Mouse (Mus musculus): ENCODE measurements around the gene Trim30c. TPM values are rescaled to one million over a fixed set of nuclear protein-coding genes. Genes with fewer than 3 reads are reported as not detected.

Trim30c gene
- 0.72 TPM for polyA plus RNA-seq (2017; shearing (Covaris generic))

DNA sequence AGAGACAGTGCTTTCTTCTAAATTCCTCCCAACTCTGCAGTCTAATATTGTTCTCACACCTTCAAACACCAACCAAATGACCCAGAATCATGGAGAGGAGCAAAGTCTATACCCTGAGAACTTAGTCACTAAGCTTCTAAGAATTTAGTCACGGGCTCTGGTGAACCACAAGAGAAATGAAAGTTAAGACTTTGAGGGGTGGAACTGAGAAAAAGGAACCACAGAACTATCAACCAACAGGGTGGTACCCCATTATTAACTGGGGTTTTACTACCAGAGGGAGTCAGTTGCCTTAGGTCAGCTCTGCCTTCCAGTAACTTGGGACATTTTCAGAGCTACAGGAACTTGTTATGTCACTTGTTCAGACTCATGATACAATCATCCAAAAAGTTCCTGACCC is at the start of gene Trim30c:
Gene Trim30c, minus strand, starts transcription at position 140 of the 400 bp plus-strand sequence.

DNA sequence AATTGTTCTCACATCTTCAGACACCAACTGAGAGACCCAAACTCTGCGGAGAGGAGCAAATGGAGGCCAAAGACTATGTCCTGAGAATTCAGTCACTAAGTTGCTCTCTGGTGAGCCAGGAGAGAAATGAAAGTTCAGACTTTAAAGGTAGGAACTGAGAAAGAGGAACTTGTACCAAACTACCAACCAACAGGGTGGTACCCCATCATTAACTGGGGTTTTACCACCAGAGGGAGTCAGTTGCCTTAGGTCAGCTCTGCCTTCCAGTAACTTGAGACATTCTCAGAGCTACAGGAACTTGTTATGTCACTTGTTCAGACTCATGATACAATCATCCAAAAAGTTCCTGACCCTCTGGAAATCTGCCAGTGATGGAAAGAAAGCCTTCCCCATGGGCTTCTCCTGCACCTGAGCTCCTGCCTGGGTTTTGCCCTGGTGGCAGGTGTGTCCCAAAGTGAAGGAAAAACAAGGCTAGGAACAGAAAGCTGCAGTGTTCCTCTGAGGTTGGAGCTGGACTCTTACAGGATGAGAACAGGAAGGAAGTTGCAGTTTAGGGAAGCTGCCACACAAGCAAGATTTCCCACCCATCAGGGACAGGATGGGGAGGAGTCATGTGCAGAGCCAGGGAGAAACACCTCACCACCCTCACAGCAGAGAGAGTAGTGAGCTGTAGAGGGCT is 30.8 kb downstream of the Trim30c start, which contains the start of gene Trim30b:
Gene Trim30b, minus strand, starts transcription at position 149 of the 679 bp plus-strand sequence.

DNA sequence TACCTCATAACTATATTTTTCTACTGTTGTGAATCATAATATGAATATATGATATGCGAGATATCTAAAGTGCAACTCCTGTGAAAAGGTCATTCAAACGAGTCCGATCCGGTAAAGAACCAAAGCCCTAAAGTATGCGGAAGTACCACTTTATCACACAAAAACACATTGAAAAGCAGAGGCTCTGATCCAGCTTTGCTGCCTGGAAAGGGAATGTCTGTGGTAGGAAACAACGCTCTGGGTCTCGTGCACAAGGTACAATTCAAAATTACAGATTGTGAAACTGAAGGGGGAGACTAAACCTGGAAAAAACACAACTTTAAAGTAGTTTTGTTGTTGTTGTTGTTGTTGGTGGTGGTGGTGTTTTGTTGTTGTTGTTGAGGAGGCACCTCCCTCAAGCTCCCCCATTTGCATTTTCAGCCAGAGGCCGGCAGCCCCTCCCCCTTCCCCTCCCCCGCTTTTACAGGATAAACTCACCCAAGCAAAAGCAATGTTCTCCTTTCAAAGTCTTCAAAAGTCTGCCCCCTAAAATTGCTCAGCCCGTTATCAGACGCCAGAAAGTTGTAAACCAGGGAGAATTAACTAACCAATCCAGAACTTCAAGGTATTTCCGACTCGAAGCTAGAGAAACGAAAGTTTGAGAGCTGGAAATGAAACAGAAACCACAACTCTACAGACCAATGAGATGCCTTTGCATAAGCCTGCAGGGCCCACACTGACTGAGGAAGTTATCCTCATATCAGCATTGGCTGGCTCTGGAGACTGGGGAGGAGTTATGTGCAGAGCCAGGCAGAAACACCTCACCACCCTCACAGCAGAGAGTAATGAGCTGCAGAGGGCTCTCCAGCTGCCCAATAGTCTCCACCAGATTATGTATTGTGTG is 47.7 kb downstream of the Trim30c start, which contains the start of gene Trim12c:
Gene Trim12c, minus strand, starts transcription at position 646 of the 883 bp plus-strand sequence.

Other genes starting within 250 kb of the Trim30c start
- not detected for gene Olfm5, start 236.0 kb downstream of the Trim30c start, polyA plus RNA-seq (2017; shearing (Covaris generic))
- 0.17 TPM for gene Olfr648, start 217.4 kb downstream of the Trim30c start, polyA plus RNA-seq (2017; shearing (Covaris generic))
- not detected for gene Olfr649, start 204.9 kb downstream of the Trim30c start, polyA plus RNA-seq (2017; shearing (Covaris generic))
- 1.9 TPM for gene Trim6, start 182.0 kb downstream of the Trim30c start, polyA plus RNA-seq (2017; shearing (Covaris generic))
- 46.0 TPM for gene Trim34a, start 156.4 kb downstream of the Trim30c start, polyA plus RNA-seq (2017; shearing (Covaris generic))
- gene Trim5, start 112.7 kb downstream of the Trim30c start, polyA plus RNA-seq (2017; shearing (Covaris generic)): 37.0 TPM
- gene Trim12a, start 85.4 kb downstream of the Trim30c start, polyA plus RNA-seq (2017; shearing (Covaris generic)): 153 TPM
- 1.8 TPM for gene Trim34b, start 71.4 kb downstream of the Trim30c start, polyA plus RNA-seq (2017; shearing (Covaris generic))
- gene Trim12c, start 47.5 kb downstream of the Trim30c start, polyA plus RNA-seq (2017; shearing (Covaris generic)): 26.2 TPM
- 1.3 TPM for gene Trim30b, start 31.0 kb downstream of the Trim30c start, polyA plus RNA-seq (2017; shearing (Covaris generic))
- gene Trim30a, start 64.4 kb upstream of the Trim30c start, polyA plus RNA-seq (2017; shearing (Covaris generic)): 62.1 TPM
- 17.5 TPM for gene Trim30d, start 107.0 kb upstream of the Trim30c start, polyA plus RNA-seq (2017; shearing (Covaris generic))
- not detected for gene Olfr651, start 149.3 kb upstream of the Trim30c start, polyA plus RNA-seq (2017; shearing (Covaris generic))
- 0.12 TPM for gene Olfr652, start 160.1 kb upstream of the Trim30c start, polyA plus RNA-seq (2017; shearing (Covaris generic))
- not detected for gene Olfr653, start 176.5 kb upstream of the Trim30c start, polyA plus RNA-seq (2017; shearing (Covaris generic))
- not detected for gene Olfr654, start 186.2 kb upstream of the Trim30c start, polyA plus RNA-seq (2017; shearing (Covaris generic))
- gene Olfr655, start 200.9 kb upstream of the Trim30c start, polyA plus RNA-seq (2017; shearing (Covaris generic)): not detected
- gene Olfr656, start 213.1 kb upstream of the Trim30c start, polyA plus RNA-seq (2017; shearing (Covaris generic)): not detected
- not detected for gene Olfr657, start 224.0 kb upstream of the Trim30c start, polyA plus RNA-seq (2017; shearing (Covaris generic))
- gene Olfr658, start 246.5 kb upstream of the Trim30c start, polyA plus RNA-seq (2017; shearing (Covaris generic)): not detected

All from CD4-positive, CD25-positive, alpha-beta regulatory T cell (primary cell).